Mouse (Mus musculus): ENCODE measurements around the gene Parvg. TPM values are rescaled to one million over a fixed set of nuclear protein-coding genes. Genes with fewer than 3 reads are reported as not detected.
"Not testable (repeated sequence)": the region's sequence is repeated elsewhere in the genome, so short reads cannot be mapped to it uniquely, and the experiment has no call there.

Gene Parvg
- total RNA-seq (2021): 1 to 10 TPM; 6.8 to 7.1 TPM
- long read RNA-seq, experiment 1, partial matches to known transcripts: 0 of 5 reads
- long read RNA-seq, experiment 1, other reads (novel, unspliced or antisense): 1 of 5 reads
- long read RNA-seq, experiment 2, partial matches to known transcripts: 0 of 7 reads
- long read RNA-seq, experiment 2, other reads (novel, unspliced or antisense): 2 of 7 reads

DNA sequence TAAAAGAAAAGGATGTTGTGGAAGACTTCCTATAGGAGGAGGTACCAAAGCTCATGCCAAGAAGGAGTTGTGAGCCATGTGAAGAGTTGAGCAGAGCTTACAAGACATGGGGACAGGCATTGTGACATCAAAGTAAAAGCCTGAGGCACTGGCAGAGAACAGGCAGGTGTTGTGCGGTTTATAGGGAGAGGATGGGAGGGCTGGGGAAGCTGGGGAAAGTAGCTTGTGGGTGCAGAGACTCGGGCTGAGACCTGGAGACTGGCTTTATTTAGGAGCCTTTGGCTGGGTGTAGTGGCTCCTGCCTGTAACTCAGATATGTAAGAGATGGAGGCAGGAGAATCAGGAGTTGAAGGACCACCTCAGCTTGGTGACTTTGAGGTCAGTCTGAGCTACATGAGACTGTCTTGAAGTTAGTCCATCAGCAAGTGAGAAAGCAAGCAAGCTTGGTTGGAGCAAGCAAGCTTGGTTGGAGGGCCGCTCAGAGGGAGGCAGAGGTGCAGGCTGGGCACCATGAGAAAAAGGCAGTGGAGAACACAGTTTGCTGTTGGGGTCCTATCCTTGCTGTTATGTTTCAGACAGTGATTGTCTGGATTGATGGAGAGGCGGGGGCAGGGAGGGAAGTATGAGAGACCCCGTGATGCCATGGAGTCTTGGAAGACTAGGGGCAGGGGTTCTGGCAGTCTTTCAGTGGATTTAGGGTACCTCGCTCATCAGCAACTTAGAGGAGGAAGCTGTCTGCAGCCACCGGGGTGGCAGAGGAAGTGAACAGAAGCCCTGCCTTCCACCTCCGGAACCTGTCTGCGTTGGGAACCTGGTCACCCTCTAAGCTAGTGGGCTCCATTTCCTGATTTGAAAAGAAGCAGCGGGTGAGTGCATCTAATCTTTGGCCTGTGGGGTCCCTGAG, at the start of gene Parvg:
TSS of gene Parvg (plus strand) at position 61 of the 904 bp plus-strand sequence.
- Histone ChIP-seq H3K4me3 (no peak within 1 kb of the TSS), H3K27ac (0 out of 2 replicates have a peak within 1 kb of the TSS, but pooled peaks have one; percentile 44)
- intact Hi-C loops (cut with DNase I): no loop called here
- TF ChIP-seq CTCF (IDR thresholded peaks at IDR 0.05): no peak
- no peak for DNase-seq (ENCODE audit: extremely low spot score in 1 of 2, low spot score in 2 of 2)

- TF ChIP-seq CTCF (IDR thresholded peaks at IDR 0.05): no peak
- intact Hi-C loops (cut with DNase I): no loop called here
- Histone ChIP-seq H3K4me3 (no peak overlapping the region), H3K27ac (no peak overlapping the region)
- no peak for DNase-seq (ENCODE audit: extremely low spot score in 1 of 2, low spot score in 2 of 2)
Observed at GRCm38 (mm10) chr15:84276066-84276465, 47.8 kb upstream of the Parvg start.

DNA sequence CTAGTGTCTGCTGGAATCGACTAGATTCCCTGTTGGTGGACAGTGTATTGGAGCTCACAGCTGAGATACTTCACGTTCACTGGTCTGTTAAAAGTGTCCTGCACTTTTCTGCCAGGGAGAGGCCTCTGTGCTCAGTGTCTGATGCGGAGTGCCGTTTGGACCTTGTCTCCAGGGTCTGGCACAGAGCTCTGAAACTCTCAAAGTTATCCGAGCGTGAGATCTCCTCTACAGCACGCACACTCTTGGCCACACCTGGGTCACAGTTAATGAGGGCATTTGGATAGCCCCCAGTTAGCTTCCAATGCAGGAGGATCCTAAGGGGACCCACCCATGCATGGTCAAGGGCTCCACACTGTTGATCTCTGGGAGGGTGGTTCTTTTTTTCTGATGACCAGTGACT, 45.7 kb upstream of the Parvg start:
- DNase-seq (ENCODE audit: extremely low spot score in 1 of 2, low spot score in 2 of 2): no peak
- H3K4me3 ChIP-seq: no peak overlapping the region
- intact Hi-C loops (cut with DNase I): no loop called here
- no peak for TF ChIP-seq CTCF (IDR thresholded peaks at IDR 0.05)
- H3K27ac ChIP-seq: no peak overlapping the region

DNA sequence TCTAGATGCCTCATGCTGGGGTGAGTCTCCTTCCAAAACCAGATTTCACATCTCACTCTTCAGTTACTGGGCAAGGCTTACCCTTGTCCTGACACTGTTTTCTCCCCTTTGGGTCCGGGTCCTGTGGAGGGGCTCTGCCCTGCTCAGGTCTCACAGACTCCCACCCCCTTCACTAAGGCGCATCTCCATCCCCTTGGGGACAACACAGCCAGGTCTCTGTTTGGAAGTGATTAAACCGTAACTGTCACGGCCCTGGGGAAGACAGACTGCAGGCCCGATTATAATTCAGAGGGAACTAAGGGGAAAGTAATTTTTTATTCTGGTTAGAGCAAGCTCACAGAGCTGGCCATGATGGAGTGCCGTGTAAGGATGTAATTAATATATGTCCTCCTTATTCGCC, 45.2 kb upstream of the Parvg start:
- DNase-seq (ENCODE audit: extremely low spot score in 1 of 2, low spot score in 2 of 2): no peak
- Histone ChIP-seq H3K4me3 (no peak overlapping the region), H3K27ac (no peak overlapping the region)
- TF ChIP-seq CTCF (IDR thresholded peaks at IDR 0.05): no peak
- intact Hi-C loops (cut with DNase I): no loop called here

DNA sequence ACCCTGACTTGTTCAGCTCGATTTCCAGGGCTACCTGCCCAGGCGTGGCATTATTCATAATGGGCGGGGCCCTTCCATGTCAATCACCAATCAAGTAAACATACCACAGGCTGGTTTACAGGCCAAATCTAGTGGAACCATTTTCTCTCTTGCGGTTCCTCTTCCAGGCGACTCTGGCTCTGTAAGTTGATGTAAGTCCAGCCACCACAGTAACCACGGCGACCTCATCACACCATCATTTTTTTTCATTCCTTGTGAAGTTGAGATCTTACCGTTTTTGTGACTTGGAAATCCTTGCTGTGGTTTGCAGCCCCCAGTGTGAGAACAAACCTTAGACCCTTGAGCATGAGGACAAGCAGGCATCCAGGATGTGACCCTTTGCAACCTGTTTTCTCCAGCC, 43.5 kb upstream of the Parvg start:
- intact Hi-C loops (cut with DNase I): no loop called here
- no peak for DNase-seq (ENCODE audit: extremely low spot score in 1 of 2, low spot score in 2 of 2)
- TF ChIP-seq CTCF (IDR thresholded peaks at IDR 0.05): no peak
- no peak overlapping the region for H3K4me3 ChIP-seq
- no peak overlapping the region for H3K27ac ChIP-seq

GRCm38 (mm10) chr15:84280712-84281347, 43.0 kb upstream of the Parvg start:
- no peak for DNase-seq (ENCODE audit: extremely low spot score in 1 of 2, low spot score in 2 of 2)
- no peak overlapping the region for H3K4me3 ChIP-seq
- H3K27ac ChIP-seq: no peak overlapping the region
- no peak for TF ChIP-seq CTCF (IDR thresholded peaks at IDR 0.05)
- intact Hi-C loops (cut with DNase I): no loop called here

DNA sequence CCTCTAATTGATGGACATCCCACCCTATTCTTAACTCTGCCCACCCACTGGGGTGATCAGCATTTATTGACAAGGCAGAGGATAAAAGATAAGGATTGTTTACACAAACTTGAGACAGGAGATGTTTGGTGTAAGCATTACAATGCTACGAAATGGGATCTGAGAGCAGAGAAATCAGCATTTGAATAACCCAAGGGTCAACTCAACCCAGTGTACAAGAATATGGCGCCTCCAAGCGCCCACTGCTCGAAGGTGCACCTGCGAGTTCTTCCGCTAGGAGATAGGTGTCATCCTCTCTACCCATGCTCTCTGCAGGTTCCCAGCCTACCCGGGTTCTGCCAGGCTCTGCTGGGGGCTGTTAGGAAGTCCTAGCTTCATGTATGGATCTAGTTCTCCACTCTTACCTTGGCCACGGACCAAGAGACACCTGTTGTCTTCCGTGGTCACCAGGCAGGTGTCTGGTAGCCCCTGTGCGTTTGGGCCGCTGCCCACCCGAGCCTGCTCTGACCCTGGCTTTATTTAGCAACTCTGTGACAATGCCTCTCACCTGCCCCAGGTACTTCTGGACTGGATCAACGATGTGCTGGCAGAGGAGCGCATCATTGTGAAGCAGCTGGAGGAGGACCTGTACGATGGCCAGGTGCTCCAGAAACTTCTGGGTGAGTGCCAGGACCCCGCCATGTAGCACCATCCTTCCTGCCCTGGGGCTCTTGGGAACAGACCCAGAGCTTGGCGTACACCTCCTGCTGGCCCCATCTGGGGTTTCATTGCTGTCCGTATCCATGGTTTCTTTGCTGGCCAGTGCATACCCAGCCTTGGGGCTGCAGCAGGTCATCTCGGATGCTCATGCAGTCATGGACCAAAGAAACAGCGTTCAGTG, 41.4 kb upstream of the Parvg start:
- TF ChIP-seq CTCF (IDR thresholded peaks at IDR 0.05): no peak
- H3K4me3 ChIP-seq: no peak overlapping the region
- H3K27ac ChIP-seq: no peak overlapping the region
- intact Hi-C loops (cut with DNase I): no loop called here
- no peak for DNase-seq (ENCODE audit: extremely low spot score in 1 of 2, low spot score in 2 of 2)

GRCm38 (mm10) chr15:84284059-84284458, 39.8 kb upstream of the Parvg start:
- H3K4me3 ChIP-seq: no peak overlapping the region
- intact Hi-C loops (cut with DNase I): loop anchor here (2.0 kb wide), 1 partner anchor 331 kb away; no protein-coding TSS in a partner anchor
- peak; percentile 70 for TF ChIP-seq CTCF (IDR thresholded peaks at IDR 0.05)
- DNase-seq (ENCODE audit: extremely low spot score in 1 of 2, low spot score in 2 of 2): peak in 1 of 2 experiments; percentile 35
- H3K27ac ChIP-seq: no peak overlapping the region

DNA sequence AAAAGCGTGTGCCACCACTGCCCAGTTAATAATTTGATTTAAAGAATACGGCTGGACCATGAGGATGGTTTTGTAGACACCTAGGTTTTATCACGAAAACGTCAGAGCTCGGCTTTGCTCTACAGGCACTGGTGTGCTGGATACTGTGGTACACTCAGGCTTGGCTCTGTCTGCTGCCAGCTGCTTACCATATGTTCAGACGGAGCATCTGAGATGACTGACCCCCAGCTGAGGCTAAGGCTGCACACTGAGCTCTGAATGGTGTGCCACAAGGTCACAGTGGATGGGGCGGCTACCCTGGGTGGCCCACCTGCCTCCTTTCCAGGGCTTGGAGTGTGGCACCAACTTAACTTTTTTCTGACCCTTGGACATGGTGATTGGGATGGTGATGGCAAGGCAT, 38.4 kb upstream of the Parvg start:
- intact Hi-C loops (cut with DNase I): loop anchor here (2.0 kb wide), 1 partner anchor 329 kb away; no protein-coding TSS in a partner anchor
- TF ChIP-seq CTCF (IDR thresholded peaks at IDR 0.05): no peak
- DNase-seq (ENCODE audit: extremely low spot score in 1 of 2, low spot score in 2 of 2): no peak
- Histone ChIP-seq H3K4me3 (no peak overlapping the region), H3K27ac (no peak overlapping the region)

GRCm38 (mm10) chr15:84288953-84289352, 34.9 kb upstream of the Parvg start:
- H3K4me3 ChIP-seq; H3K27ac ChIP-seq; DNase-seq (ENCODE audit: extremely low spot score in 1 of 2, low spot score in 2 of 2); intact Hi-C loops (cut with DNase I): not testable (repeated sequence)

GRCm38 (mm10) chr15:84291097-84291496, 32.7 kb upstream of the Parvg start:
- intact Hi-C loops (cut with DNase I): no loop called here
- Histone ChIP-seq H3K27ac (no peak overlapping the region), H3K4me3 (no peak overlapping the region)
- no peak for TF ChIP-seq CTCF (IDR thresholded peaks at IDR 0.05)
- no peak for DNase-seq (ENCODE audit: extremely low spot score in 1 of 2, low spot score in 2 of 2)

Data from left cerebral cortex, adult 2 months (tissue).